Mouse (Mus musculus): ENCODE data around the gene Atxn7l3.

Gene Atxn7l3

GRCm38 (mm10) chr11:102296491-102297472 is at the start of gene Atxn7l3:
Atxn7l3 (minus strand) TSS chr11:102296631.
- peak; percentile 99 to 100 for DNase-seq

- DNase-seq, result no peak
Observed at GRCm38 (mm10) chr11:102344458-102344857, 48.0 kb upstream of the Atxn7l3 start.

GRCm38 (mm10) chr11:102342742-102343141 is 46.3 kb upstream of the Atxn7l3 start:
- no peak for DNase-seq

- no peak for DNase-seq
Observed at GRCm38 (mm10) chr11:102341101-102341500, 44.7 kb upstream of the Atxn7l3 start.

- DNase-seq, result no peak
Observed at GRCm38 (mm10) chr11:102339624-102340023, 43.2 kb upstream of the Atxn7l3 start.

GRCm38 (mm10) chr11:102339195-102339594 is 42.8 kb upstream of the Atxn7l3 start:
- DNase-seq, result peak; percentile 86 to 90

GRCm38 (mm10) chr11:102338561-102338960 is 42.1 kb upstream of the Atxn7l3 start:
- DNase-seq, result peak; percentile 93 to 96

- DNase-seq, result no peak
Observed at GRCm38 (mm10) chr11:102337921-102338320, 41.5 kb upstream of the Atxn7l3 start.

- DNase-seq, result no peak
Observed at GRCm38 (mm10) chr11:102336191-102336590, 39.8 kb upstream of the Atxn7l3 start.

- DNase-seq, result peak; percentile 12 to 43
Observed at GRCm38 (mm10) chr11:102334973-102335700, 38.7 kb upstream of the Atxn7l3 start.

GRCm38 (mm10) chr11:102334010-102334409 is 37.6 kb upstream of the Atxn7l3 start:
- DNase-seq, result no peak

- no peak for DNase-seq
Observed at GRCm38 (mm10) chr11:102333061-102333460, 36.6 kb upstream of the Atxn7l3 start.

- DNase-seq, result no peak
Observed at GRCm38 (mm10) chr11:102331806-102332205, 35.4 kb upstream of the Atxn7l3 start.

- DNase-seq, result no peak
Observed at GRCm38 (mm10) chr11:102330039-102330438, 33.6 kb upstream of the Atxn7l3 start.

- DNase-seq, result no peak
Observed at GRCm38 (mm10) chr11:102329518-102329917, 33.1 kb upstream of the Atxn7l3 start.

GRCm38 (mm10) chr11:102327839-102328238 is 31.4 kb upstream of the Atxn7l3 start:
- no peak for DNase-seq

GRCm38 (mm10) chr11:102327250-102327649 is 30.8 kb upstream of the Atxn7l3 start:
- no peak for DNase-seq

- peak in 1 of 2 experiments; percentile 64 for DNase-seq
Observed at GRCm38 (mm10) chr11:102323516-102323915, 27.1 kb upstream of the Atxn7l3 start.

GRCm38 (mm10) chr11:102321931-102322330 is 25.5 kb upstream of the Atxn7l3 start:
- no peak for DNase-seq

- DNase-seq, result peak; percentile 64 to 76
Observed at GRCm38 (mm10) chr11:102320686-102321005, 24.2 kb upstream of the Atxn7l3 start.

- DNase-seq, result peak; percentile 90 to 92
Observed at GRCm38 (mm10) chr11:102319941-102320685, 23.7 kb upstream of the Atxn7l3 start.

GRCm38 (mm10) chr11:102319410-102319792 is 23.0 kb upstream of the Atxn7l3 start, which contains the start of gene Ubtf:
Ubtf (minus strand) TSS chr11:102319742.
- peak; percentile 83 to 85 for DNase-seq

Data from lung, adult 18-20 months (tissue).